Mouse (Mus musculus): ENCODE results near the gene Snx5. TPM values are rescaled to one million over a fixed set of nuclear protein-coding genes. Genes with fewer than 3 reads are reported as not detected.

The Snx5 gene
- polyA plus RNA-seq, 1 experiment from 2014 or later: 120 TPM

GRCm38 (mm10) chr2:144279742-144280141 lies 9.0 kb upstream of the Snx5 start:
- 93% methylated on average over 5 of the region's 5 CpGs for WGBS
- no peak for DNase-seq (ENCODE audit: low spot score)

GRCm38 (mm10) chr2:144276885-144277284 lies 6.2 kb upstream of the Snx5 start:
- Histone ChIP-seq H3K36me3 (peaks cover 55% of the 10 kb centered on the region), H3K4me3 (no peak overlapping the region), H3K27me3 (ENCODE audit: low read depth, poor library complexity, severe bottlenecking) (no peaks in the 10 kb centered on the region), H3K4me1 (peaks cover 14% of the 10 kb centered on the region; the same call in 1 of the 2 replicates), H3K9me3 (replicated peaks) (no peaks in the 10 kb centered on the region), H3K27ac (replicated peaks) (no peak overlapping the region)
- DNase-seq (ENCODE audit: low spot score): no peak
- 94% methylated on average over 3 of the region's 3 CpGs for WGBS

More at GRCm38 (mm10) chr2:144279742-144280141, 9.0 kb upstream of the Snx5 start:
- no peaks in the 10 kb centered on the region for H3K27me3 ChIP-seq (ENCODE audit: low read depth, poor library complexity, severe bottlenecking)
- H3K36me3 ChIP-seq: peaks cover 45% of the 10 kb centered on the region
- H3K4me3 ChIP-seq: no peak overlapping the region
- H3K9me3 ChIP-seq (replicated peaks): no peaks in the 10 kb centered on the region
- no peak overlapping the region for H3K27ac ChIP-seq (replicated peaks)
- H3K4me1 ChIP-seq: 0 out of 2 replicates have a peak, but pooled peaks cover 8% of the 10 kb centered on the region

- Histone ChIP-seq H3K9me3 (replicated peaks) (no peaks in the 10 kb centered on the region), H3K36me3 (peaks cover 44% of the 10 kb centered on the region), H3K4me3 (no peak overlapping the region), H3K27me3 (ENCODE audit: low read depth, poor library complexity, severe bottlenecking) (no peaks in the 10 kb centered on the region), H3K4me1 (peaks cover 24% of the 10 kb centered on the region), H3K27ac (replicated peaks) (no peak overlapping the region)
- 71% methylated on average over 8 of the region's 8 CpGs for WGBS
- no peak for DNase-seq (ENCODE audit: low spot score)
These were observed 4.0 kb upstream of the Snx5 start for GRCm38 (mm10) chr2:144274741-144275140.

- DNase-seq (ENCODE audit: low spot score): no peak
- H3K27ac ChIP-seq (replicated peaks): no peak overlapping the region
- H3K36me3 ChIP-seq: peaks cover 34% of the 10 kb centered on the region
- H3K4me1 ChIP-seq: peaks cover 47% of the 10 kb centered on the region
- no peaks in the 10 kb centered on the region for H3K27me3 ChIP-seq (ENCODE audit: low read depth, poor library complexity, severe bottlenecking)
- H3K4me3 ChIP-seq: no peak overlapping the region
- H3K9me3 ChIP-seq (replicated peaks): no peaks in the 10 kb centered on the region
- WGBS: 95% methylated on average over 12 of the region's 12 CpGs
These were observed 1.4 kb upstream of the Snx5 start for GRCm38 (mm10) chr2:144272088-144272487.

GRCm38 (mm10) chr2:144269679-144270475 lies 829 bp downstream of the Snx5 start:
- no peaks in the 10 kb centered on the region for H3K9me3 ChIP-seq (replicated peaks)
- under 1% methylated on average over 31 of the region's 33 CpGs for WGBS
- no peaks in the 10 kb centered on the region for H3K27me3 ChIP-seq (ENCODE audit: low read depth, poor library complexity, severe bottlenecking)
- H3K36me3 ChIP-seq: peaks cover 43% of the 10 kb centered on the region
- no peak for DNase-seq (ENCODE audit: low spot score)
- H3K4me3 ChIP-seq: peak overlapping the region; percentile 91
- H3K27ac ChIP-seq (replicated peaks): peak overlapping the region; percentile 98
- peaks cover 61% of the 10 kb centered on the region for H3K4me1 ChIP-seq

GRCm38 (mm10) chr2:144269306-144269650 lies 1.4 kb downstream of the Snx5 start:
- H3K4me3 ChIP-seq: peak overlapping the region; percentile 91
- under 1% methylated on average over 11 of the region's 11 CpGs for WGBS
- H3K27ac ChIP-seq (replicated peaks): peak overlapping the region; percentile 98
- H3K36me3 ChIP-seq: peaks cover 49% of the 10 kb centered on the region
- no peaks in the 10 kb centered on the region for H3K27me3 ChIP-seq (ENCODE audit: low read depth, poor library complexity, severe bottlenecking)
- no peaks in the 10 kb centered on the region for H3K9me3 ChIP-seq (replicated peaks)
- H3K4me1 ChIP-seq: peaks cover 57% of the 10 kb centered on the region
- no peak for DNase-seq (ENCODE audit: low spot score)

GRCm38 (mm10) chr2:144268446-144269305 lies 2.0 kb downstream of the Snx5 start:
- DNase-seq (ENCODE audit: low spot score): no peak
- Histone ChIP-seq H3K9me3 (replicated peaks) (no peaks in the 10 kb centered on the region), H3K4me1 (peaks cover 51% of the 10 kb centered on the region), H3K27ac (replicated peaks) (peak overlapping the region; percentile 98), H3K4me3 (peak overlapping the region; percentile 91), H3K36me3 (peaks cover 55% of the 10 kb centered on the region), H3K27me3 (ENCODE audit: low read depth, poor library complexity, severe bottlenecking) (no peaks in the 10 kb centered on the region)
- WGBS: 10% methylated on average over 6 of the region's 6 CpGs

- Histone ChIP-seq H3K4me1 (peaks cover 47% of the 10 kb centered on the region), H3K27me3 (ENCODE audit: low read depth, poor library complexity, severe bottlenecking) (no peaks in the 10 kb centered on the region), H3K36me3 (peaks cover 60% of the 10 kb centered on the region), H3K9me3 (replicated peaks) (no peaks in the 10 kb centered on the region), H3K4me3 (peak overlapping the region; percentile 91), H3K27ac (replicated peaks) (no peak overlapping the region)
- no peak for DNase-seq (ENCODE audit: low spot score)
- 61% methylated on average over 1 of the region's 1 CpGs for WGBS
These were observed 3.0 kb downstream of the Snx5 start for GRCm38 (mm10) chr2:144267731-144268015.

GRCm38 (mm10) chr2:144267004-144267730 lies 3.5 kb downstream of the Snx5 start:
- peaks cover 62% of the 10 kb centered on the region for H3K36me3 ChIP-seq
- peak overlapping the region; percentile 91 for H3K4me3 ChIP-seq
- no peak for DNase-seq (ENCODE audit: low spot score)
- peaks cover 47% of the 10 kb centered on the region for H3K4me1 ChIP-seq
- H3K27ac ChIP-seq (replicated peaks): no peak overlapping the region
- no peaks in the 10 kb centered on the region for H3K27me3 ChIP-seq (ENCODE audit: low read depth, poor library complexity, severe bottlenecking)
- H3K9me3 ChIP-seq (replicated peaks): no peaks in the 10 kb centered on the region
- 62% methylated on average over 5 of the region's 5 CpGs for WGBS

GRCm38 (mm10) chr2:144265916-144266683 lies 4.6 kb downstream of the Snx5 start:
- Histone ChIP-seq H3K4me1 (peaks cover 45% of the 10 kb centered on the region), H3K36me3 (peaks cover 70% of the 10 kb centered on the region), H3K4me3 (peak overlapping the region; percentile 24; the same call in 1 of the 2 replicates), H3K27me3 (ENCODE audit: low read depth, poor library complexity, severe bottlenecking) (no peaks in the 10 kb centered on the region), H3K9me3 (replicated peaks) (no peaks in the 10 kb centered on the region), H3K27ac (replicated peaks) (no peak overlapping the region)
- 54% methylated on average over 4 of the region's 4 CpGs for WGBS
- no peak for DNase-seq (ENCODE audit: low spot score)

- H3K9me3 ChIP-seq (replicated peaks): no peaks in the 10 kb centered on the region
- no peak overlapping the region for H3K4me3 ChIP-seq
- WGBS: 78% methylated on average over 3 of the region's 3 CpGs
- H3K4me1 ChIP-seq: peaks cover 37% of the 10 kb centered on the region
- H3K27ac ChIP-seq (replicated peaks): no peak overlapping the region
- no peaks in the 10 kb centered on the region for H3K27me3 ChIP-seq (ENCODE audit: low read depth, poor library complexity, severe bottlenecking)
- H3K36me3 ChIP-seq: peaks cover 80% of the 10 kb centered on the region
- no peak for DNase-seq (ENCODE audit: low spot score)
These were observed 5.6 kb downstream of the Snx5 start for GRCm38 (mm10) chr2:144265120-144265488.
